Mouse (Mus musculus) liver, adult 2 months (tissue): ENCODE measurements around the gene Rbm45. TPM values are rescaled to one million over a fixed set of nuclear protein-coding genes. Genes with fewer than 3 reads are reported as not detected.

Experiments
- DNase-seq: peaks from one replicate; pipeline ENCODE4 v3.0.0-alpha.2; 2011; ENCODE audit warnings: low read depth, low spot score; ENCODE audit errors: extremely low read depth
- H3K27ac ChIP-seq: fragments of 200-500 bp; replicated peaks from 2 replicates; pipeline ENCODE4 v1.5.1; 2012; ENCODE audit warnings: low read depth, mild to moderate bottlenecking, control low read depth, inconsistent platforms, low read length; ENCODE audit not compliant: insufficient read depth
- H3K27me3 ChIP-seq: fragments of 200-500 bp; 2 replicates; pipeline ENCODE4 v1.6.1; 2012; ENCODE audit warnings: mild to moderate bottlenecking, moderate library complexity, low read length, inconsistent platforms; ENCODE audit not compliant: control insufficient read depth, insufficient read depth
- H3K36me3 ChIP-seq: fragments of 200-500 bp; 2 replicates; pipeline ENCODE4 v1.6.1; 2012; ENCODE audit warnings: low read length, inconsistent platforms; ENCODE audit not compliant: control insufficient read depth, insufficient read depth
- H3K4me1 ChIP-seq: fragments of 200-500 bp; 2 replicates; pipeline ENCODE4 v1.6.1; 2011; ENCODE audit warnings: low read length; ENCODE audit not compliant: control insufficient read depth, insufficient read depth
- H3K4me3 ChIP-seq: fragments of 200-500 bp; 2 replicates; pipeline ENCODE4 v1.5.1; 2011; ENCODE audit warnings: low read depth, mild to moderate bottlenecking, control low read depth, low read length, moderate library complexity; ENCODE audit not compliant: insufficient read depth
- H3K79me2 ChIP-seq: fragments of 200-500 bp; 2 replicates; pipeline ENCODE4 v1.6.1; 2012; ENCODE audit warnings: inconsistent platforms, mild to moderate bottlenecking, low read length, moderate library complexity; ENCODE audit not compliant: control insufficient read depth, insufficient read depth
- H3K9ac ChIP-seq: fragments of 200-500 bp; 2 replicates; pipeline ENCODE4 v1.6.1; 2012; ENCODE audit warnings: low read depth, mild to moderate bottlenecking, control low read depth, inconsistent platforms, low read length
- CTCF ChIP-seq: fragments of 200-500 bp; IDR thresholded peaks from 2 replicates; pipeline ENCODE4 v1.5.1; 2011; ENCODE audit warnings: low read depth, low read length, control low read depth
- POLR2A ChIP-seq: fragments of 200-500 bp; IDR thresholded peaks from 2 replicates; pipeline ENCODE4 v1.6.1; 2011; ENCODE audit warnings: low read length, control low read depth; ENCODE audit not compliant: insufficient read depth; ENCODE audit errors: extremely low read depth
- WGBS: fragments of 180-500 bp; shearing (Covaris S2); methylation state at CpG from one replicate; pipeline ENCODE4 v1.1.7; 2018; 5-methylcytosine and 5-hydroxymethylcytosine counted together
- polyA plus RNA-seq: library from polyadenylated mRNA; depleted of rRNA; stranded (reverse); fragments of >200 nt; gene quantifications from 2 replicates; pipeline ENCODE4 v1.2.3, GENCODE M21; 2012
- total RNA-seq: library from RNA; depleted of rRNA; stranded (reverse); fragments of >200 nt; gene quantifications from 2 replicates; pipeline ENCODE4 v1.2.3, GENCODE M21; 2014

Gene Rbm45
- total and polyA plus RNA-seq, 2 experiments: 5.2 to 10.0 TPM

DNA sequence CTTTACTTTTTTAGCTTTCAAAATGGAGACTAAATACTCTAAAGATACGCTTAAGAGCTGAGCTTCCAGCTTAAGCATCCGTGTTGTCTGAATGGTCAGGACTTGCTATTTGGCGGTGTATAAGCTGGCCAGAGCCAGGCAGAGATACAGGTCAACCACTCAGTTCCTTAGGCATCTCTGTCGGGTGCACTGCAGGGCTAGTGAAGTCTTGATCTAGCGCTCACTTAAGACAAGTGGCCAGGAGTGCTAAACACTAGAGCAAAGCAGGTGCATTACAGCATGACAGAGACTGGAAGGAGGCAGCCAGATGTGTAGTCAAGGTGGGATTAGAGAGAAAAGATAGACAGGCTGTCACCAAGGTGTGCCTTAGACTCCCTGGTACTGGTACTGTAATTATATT is 39.7 kb upstream of the Rbm45 start:
- Histone ChIP-seq H3K27me3 (no peaks in the 10 kb centered on the region), H3K4me1 (no peaks in the 10 kb centered on the region), H3K36me3 (no peaks in the 10 kb centered on the region), H3K79me2 (no peaks in the 10 kb centered on the region), H3K4me3 (no peak overlapping the region), H3K27ac (no peak overlapping the region), H3K9ac (no peak overlapping the region)
- no peak for DNase-seq
- no peak for TF ChIP-seq POLR2A
- TF ChIP-seq CTCF: no peak
- WGBS: 89% methylated on average over 5 of the region's 5 CpGs

DNA sequence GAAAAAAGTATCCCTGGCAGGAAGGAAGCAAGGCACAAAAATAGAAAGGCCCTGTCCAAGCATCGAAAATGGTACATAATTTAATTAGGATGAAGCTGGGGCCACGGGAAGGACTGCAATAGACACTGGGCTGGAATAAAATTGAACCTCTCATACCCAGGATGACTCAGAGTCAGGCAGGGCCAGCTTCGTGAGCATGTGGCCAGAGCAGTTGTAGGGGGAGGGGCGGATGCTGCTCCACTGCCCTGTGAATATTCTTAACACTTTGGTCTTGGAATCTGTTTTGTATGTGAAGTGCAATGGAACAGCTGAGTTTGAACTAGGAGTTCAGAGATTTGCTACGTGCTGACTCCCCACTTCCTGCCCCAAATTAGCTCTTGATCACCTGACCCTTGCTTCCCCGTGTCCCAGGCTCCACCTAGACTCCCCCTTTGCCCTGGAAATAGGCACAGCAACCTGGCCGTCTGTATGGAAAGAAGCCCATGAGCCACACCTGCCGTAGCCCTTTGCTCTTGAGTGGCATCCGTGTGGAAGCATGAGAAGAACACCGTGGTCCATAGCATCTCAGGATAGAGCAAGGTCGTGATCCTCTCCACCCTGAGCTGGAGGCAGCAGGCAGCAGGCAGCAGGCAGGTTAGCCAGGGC is 37.5 kb upstream of the Rbm45 start:
- H3K36me3 ChIP-seq: no peaks in the 10 kb centered on the region
- H3K27me3 ChIP-seq: no peaks in the 10 kb centered on the region; the same call in 1 of the 2 replicates
- 66% methylated on average over 11 of the region's 11 CpGs for WGBS
- no peak for DNase-seq
- H3K4me3 ChIP-seq: no peak overlapping the region
- H3K27ac ChIP-seq: no peak overlapping the region
- no peaks in the 10 kb centered on the region for H3K4me1 ChIP-seq
- no peak overlapping the region for H3K9ac ChIP-seq
- TF ChIP-seq CTCF: no peak
- no peaks in the 10 kb centered on the region for H3K79me2 ChIP-seq

DNA sequence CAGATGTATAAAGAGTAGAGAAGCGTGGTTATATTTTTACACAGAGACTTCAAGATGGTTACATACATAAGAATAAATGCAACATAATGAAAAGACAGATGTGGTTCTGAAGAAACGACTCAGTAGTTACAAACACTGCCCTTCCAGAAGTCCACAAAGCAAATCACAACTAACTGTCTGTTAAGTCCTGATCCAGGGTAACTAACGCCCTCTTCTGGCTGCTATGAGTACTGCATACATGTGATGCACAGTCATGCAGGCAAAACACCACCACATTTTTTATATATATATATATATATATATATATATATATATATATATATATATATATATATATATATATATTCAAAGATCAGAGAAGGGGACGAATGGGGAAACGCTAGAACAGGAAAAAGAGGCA is 35.2 kb upstream of the Rbm45 start:
- Histone ChIP-seq H3K4me3 (no peak overlapping the region), H3K9ac (no peak overlapping the region), H3K27me3 (no peaks in the 10 kb centered on the region; the same call in 1 of the 2 replicates), H3K4me1 (no peaks in the 10 kb centered on the region), H3K79me2 (no peaks in the 10 kb centered on the region), H3K27ac (no peak overlapping the region), H3K36me3 (no peaks in the 10 kb centered on the region)
- DNase-seq: no peak
- 79% methylated on average over 5 of the region's 5 CpGs for WGBS
- no peak for TF ChIP-seq CTCF
- no peak for TF ChIP-seq POLR2A

- peak within 1 kb of the TSS; percentile 37; the same call in 1 of the 2 replicates for H3K4me3 ChIP-seq
- H3K9ac ChIP-seq: no peak within 1 kb of the TSS
- TF ChIP-seq CTCF: no peak
- no peak within 1 kb of the TSS for H3K27ac ChIP-seq
- H3K4me1 ChIP-seq: no peaks in the 10 kb centered on the region
- no peaks in the 10 kb centered on the region for H3K36me3 ChIP-seq
- no peaks in the 10 kb centered on the region; the same call in 1 of the 2 replicates for H3K27me3 ChIP-seq
- WGBS: 17% methylated on average over 41 of the region's 41 CpGs
- H3K79me2 ChIP-seq: no peaks in the 10 kb centered on the region
- DNase-seq: no peak
These were observed 31.3 kb upstream of the Rbm45 start, which contains the start of gene Pde11a for GRCm38 (mm10) chr2:76338215-76339156. Pde11a (minus strand) TSS chr2:76338774.

DNA sequence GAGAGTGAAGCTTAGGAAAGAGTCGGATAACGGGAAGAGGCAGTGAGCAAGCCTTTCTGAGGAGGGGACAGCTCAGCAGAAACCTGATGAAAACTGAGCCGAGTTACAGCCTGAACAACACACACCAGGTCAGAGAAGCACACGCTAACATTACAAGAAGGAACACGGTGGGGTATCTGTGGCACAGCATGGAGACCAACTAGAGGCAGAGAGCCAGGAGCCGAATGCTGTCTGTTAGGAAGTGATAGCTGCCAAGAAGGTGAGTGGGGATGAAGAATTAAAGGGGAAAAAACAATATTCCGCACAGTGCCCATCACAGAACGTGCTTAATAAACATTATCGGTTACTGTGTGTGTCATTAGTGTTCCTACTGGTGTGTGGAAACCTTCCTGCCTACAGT is 27.6 kb upstream of the Rbm45 start:
- no peaks in the 10 kb centered on the region for H3K79me2 ChIP-seq
- no peak for DNase-seq
- no peaks in the 10 kb centered on the region for H3K4me1 ChIP-seq
- no peak for TF ChIP-seq POLR2A
- no peak for TF ChIP-seq CTCF
- H3K27me3 ChIP-seq: no peaks in the 10 kb centered on the region
- no peaks in the 10 kb centered on the region for H3K36me3 ChIP-seq
- H3K27ac ChIP-seq: no peak overlapping the region
- no peak overlapping the region for H3K9ac ChIP-seq
- no peak overlapping the region for H3K4me3 ChIP-seq
- WGBS: 86% methylated on average over 9 of the region's 9 CpGs

GRCm38 (mm10) chr2:76347839-76348238 is 21.9 kb upstream of the Rbm45 start:
- TF ChIP-seq CTCF: no peak
- no peak for TF ChIP-seq POLR2A
- DNase-seq: no peak
- Histone ChIP-seq H3K27me3 (no peaks in the 10 kb centered on the region), H3K27ac (no peak overlapping the region), H3K79me2 (no peaks in the 10 kb centered on the region), H3K4me3 (no peak overlapping the region), H3K36me3 (no peaks in the 10 kb centered on the region), H3K9ac (no peak overlapping the region), H3K4me1 (no peaks in the 10 kb centered on the region)
- WGBS: 77% methylated on average over 6 of the region's 6 CpGs
